Mouse (Mus musculus): ENCODE data around the gene Lama5. TPM values are rescaled to one million over a fixed set of nuclear protein-coding genes. Genes with fewer than 3 reads are reported as not detected.
"Not testable (repeated sequence)": the region's sequence is repeated elsewhere in the genome, so short reads cannot be mapped to it uniquely, and the experiment has no call there.

Gene Lama5
- polyA plus RNA-seq, 1 experiment from 2014 or later, result 11.2 TPM

DNA sequence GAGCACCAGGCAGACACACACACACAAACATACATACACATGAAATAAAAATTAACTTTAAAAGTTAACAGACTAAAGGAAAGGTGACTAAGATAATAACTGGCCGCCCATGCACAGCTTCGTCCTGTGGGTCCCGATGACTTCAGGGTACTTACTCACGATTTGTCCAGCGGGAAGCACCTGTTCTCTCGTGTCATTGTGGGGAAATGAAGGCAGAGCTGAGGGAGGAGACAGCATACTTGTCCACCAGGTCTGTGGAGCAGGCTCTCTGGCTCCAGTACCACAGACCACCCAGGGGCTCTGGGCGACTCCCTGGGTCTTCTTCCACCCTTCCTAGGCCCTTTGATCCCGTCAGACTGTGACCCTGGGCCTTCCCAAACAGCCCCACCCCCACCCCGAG is 24.4 kb downstream of the Lama5 start:
- H3K27ac ChIP-seq, result 0 out of 2 replicates have a peak overlapping the region, but pooled peaks have one; percentile 20
- no peaks in the 10 kb centered on the region; the same call in 1 of the 2 replicates for H3K4me1 ChIP-seq
- no peaks in the 10 kb centered on the region for H3K27me3 ChIP-seq (ENCODE audit: poor library complexity, severe bottlenecking)
- 81% methylated on average over 9 of the region's 9 CpGs for WGBS
- no peak for DNase-seq (ENCODE audit: extremely low spot score, low spot score)
- H3K36me3 ChIP-seq (replicated peaks), result peaks cover 46% of the 10 kb centered on the region
- no peaks in the 10 kb centered on the region for H3K9me3 ChIP-seq
- H3K4me3 ChIP-seq, result no peak overlapping the region

GRCm38 (mm10) chr2:180200681-180201080 is 25.0 kb downstream of the Lama5 start:
- no peaks in the 10 kb centered on the region for H3K9me3 ChIP-seq
- no peaks in the 10 kb centered on the region for H3K27me3 ChIP-seq (ENCODE audit: poor library complexity, severe bottlenecking)
- H3K36me3 ChIP-seq (replicated peaks), result peaks cover 46% of the 10 kb centered on the region
- H3K27ac ChIP-seq, result no peak overlapping the region
- no peak overlapping the region for H3K4me3 ChIP-seq
- H3K4me1 ChIP-seq, result no peaks in the 10 kb centered on the region; the same call in 1 of the 2 replicates
- no peak for DNase-seq (ENCODE audit: extremely low spot score, low spot score)
- WGBS, result 81% methylated on average over 11 of the region's 11 CpGs

DNA sequence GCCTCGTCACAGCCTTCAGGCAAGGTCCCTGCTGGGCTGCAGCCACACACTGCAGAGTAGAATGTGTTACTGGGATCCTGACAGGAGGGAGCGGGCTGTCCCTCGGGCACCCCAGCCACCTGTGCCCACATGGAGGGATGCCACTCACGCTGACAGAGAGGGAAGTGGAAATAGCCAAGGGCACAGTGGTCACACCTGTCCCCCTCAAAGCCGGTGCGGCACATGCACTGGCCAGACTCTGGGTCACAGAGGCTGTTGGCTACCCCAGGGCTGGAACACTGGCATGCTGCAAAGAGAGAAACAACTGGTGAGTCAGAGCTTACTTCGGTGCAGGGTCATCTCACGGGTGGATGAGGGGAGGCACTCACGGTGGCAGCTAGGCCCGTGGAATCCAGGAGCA is 26.9 kb downstream of the Lama5 start:
- H3K9me3 ChIP-seq, result no peaks in the 10 kb centered on the region
- no peaks in the 10 kb centered on the region for H3K27me3 ChIP-seq (ENCODE audit: poor library complexity, severe bottlenecking)
- H3K27ac ChIP-seq, result no peak overlapping the region
- H3K4me1 ChIP-seq, result no peaks in the 10 kb centered on the region; the same call in 1 of the 2 replicates
- 93% methylated on average over 10 of the region's 10 CpGs for WGBS
- peaks cover 60% of the 10 kb centered on the region for H3K36me3 ChIP-seq (replicated peaks)
- no peak overlapping the region for H3K4me3 ChIP-seq
- DNase-seq (ENCODE audit: extremely low spot score, low spot score), result no peak

DNA sequence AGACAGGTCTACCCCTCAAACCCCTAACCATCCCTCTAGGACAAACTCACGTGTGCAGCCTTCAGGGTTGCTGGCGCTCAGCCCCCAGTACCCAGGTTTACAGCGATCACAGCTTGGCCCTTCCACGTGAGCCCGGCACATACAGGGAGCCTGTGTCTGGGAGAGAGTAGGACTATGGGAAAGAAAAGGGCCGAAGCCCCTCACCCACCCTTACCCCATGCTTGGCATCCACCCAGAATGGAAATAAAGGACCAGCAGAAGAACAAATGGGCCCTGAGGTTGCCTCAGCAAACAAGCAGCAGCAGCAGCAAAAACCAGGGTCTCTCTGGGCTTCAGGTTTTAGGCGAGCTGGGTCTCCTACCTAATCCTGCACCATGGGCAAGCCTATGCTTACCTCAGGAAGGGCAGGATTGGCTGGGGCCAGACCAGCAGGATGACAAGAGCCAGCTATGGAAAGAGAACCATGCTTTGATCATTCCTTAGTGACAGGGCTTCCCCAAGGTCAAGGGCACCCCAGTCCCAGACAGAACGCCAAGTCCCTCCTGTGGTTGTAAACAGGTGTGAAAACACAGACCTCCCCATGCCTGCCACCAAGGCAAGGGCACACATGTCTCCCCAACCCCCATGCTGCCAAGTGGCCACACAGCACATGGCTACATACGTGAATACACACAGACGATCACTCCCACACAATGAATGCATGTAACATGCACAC is 28.2 kb downstream of the Lama5 start:
- H3K4me3 ChIP-seq, result no peak overlapping the region
- H3K27me3 ChIP-seq (ENCODE audit: poor library complexity, severe bottlenecking), result no peaks in the 10 kb centered on the region
- 88% methylated on average over 10 of the region's 10 CpGs for WGBS
- DNase-seq (ENCODE audit: extremely low spot score, low spot score), result no peak
- no peak overlapping the region for H3K27ac ChIP-seq
- H3K4me1 ChIP-seq, result no peaks in the 10 kb centered on the region
- H3K36me3 ChIP-seq (replicated peaks), result peaks cover 69% of the 10 kb centered on the region
- H3K9me3 ChIP-seq, result no peaks in the 10 kb centered on the region

GRCm38 (mm10) chr2:180196610-180197322 is 28.9 kb downstream of the Lama5 start:
- H3K27ac ChIP-seq, result no peak overlapping the region
- no peaks in the 10 kb centered on the region for H3K27me3 ChIP-seq (ENCODE audit: poor library complexity, severe bottlenecking)
- no peak overlapping the region for H3K4me3 ChIP-seq
- no peak for DNase-seq (ENCODE audit: extremely low spot score, low spot score)
- H3K36me3 ChIP-seq (replicated peaks), result peaks cover 70% of the 10 kb centered on the region
- no peaks in the 10 kb centered on the region for H3K4me1 ChIP-seq
- H3K9me3 ChIP-seq, result no peaks in the 10 kb centered on the region
- WGBS, result 85% methylated on average over 12 of the region's 12 CpGs

GRCm38 (mm10) chr2:180187362-180187761 is 38.3 kb downstream of the Lama5 start:
- H3K9me3 ChIP-seq, result no peaks in the 10 kb centered on the region
- no peak for DNase-seq (ENCODE audit: extremely low spot score, low spot score)
- H3K27me3 ChIP-seq (ENCODE audit: poor library complexity, severe bottlenecking), result no peaks in the 10 kb centered on the region
- 91% methylated on average over 11 of the region's 11 CpGs for whole genome bisulfite sequencing
- no peak overlapping the region for H3K27ac ChIP-seq
- H3K4me1 ChIP-seq, result no peaks in the 10 kb centered on the region
- H3K36me3 ChIP-seq (replicated peaks), result peaks cover 66% of the 10 kb centered on the region
- no peak overlapping the region for H3K4me3 ChIP-seq

DNA sequence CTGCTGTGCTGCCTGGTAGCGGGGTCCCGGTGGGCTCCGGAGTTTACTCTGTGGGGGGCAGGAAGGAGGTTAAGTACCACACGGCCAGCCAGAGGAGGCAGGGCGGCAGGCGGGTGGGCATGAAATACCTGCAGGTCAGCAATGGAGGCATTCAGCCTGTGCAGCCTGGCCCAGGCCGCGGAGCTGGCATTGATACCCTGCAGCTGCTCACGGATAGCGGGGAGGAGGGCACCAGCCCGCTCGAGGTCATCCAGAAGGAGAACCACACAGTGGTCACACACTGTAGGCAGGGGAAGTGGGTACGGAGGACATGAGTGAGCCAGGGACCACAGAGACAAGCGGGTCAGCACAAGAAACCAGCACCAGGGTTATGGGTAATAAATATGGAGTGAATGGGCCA is 40.0 kb downstream of the Lama5 start:
- Histone ChIP-seq H3K27me3 (ENCODE audit: poor library complexity, severe bottlenecking) (no peaks in the 10 kb centered on the region), H3K36me3 (replicated peaks) (peaks cover 66% of the 10 kb centered on the region), H3K4me1 (no peaks in the 10 kb centered on the region), H3K4me3 (no peak overlapping the region), H3K9me3 (no peaks in the 10 kb centered on the region), H3K27ac (no peak overlapping the region)
- no peak for DNase-seq (ENCODE audit: extremely low spot score, low spot score)
- WGBS, result 93% methylated on average over 14 of the region's 14 CpGs

GRCm38 (mm10) chr2:180184752-180185109 is 40.9 kb downstream of the Lama5 start:
- Histone ChIP-seq H3K4me1 (no peaks in the 10 kb centered on the region), H3K27me3 (ENCODE audit: poor library complexity, severe bottlenecking) (no peaks in the 10 kb centered on the region), H3K9me3 (no peaks in the 10 kb centered on the region), H3K36me3 (replicated peaks) (peaks cover 68% of the 10 kb centered on the region), H3K27ac (no peak overlapping the region), H3K4me3 (no peak overlapping the region)
- 87% methylated on average over 6 of the region's 6 CpGs for whole genome bisulfite sequencing
- no peak for DNase-seq (ENCODE audit: extremely low spot score, low spot score)

- Histone ChIP-seq H3K9me3 (no peaks in the 10 kb centered on the region), H3K27me3 (ENCODE audit: poor library complexity, severe bottlenecking) (no peaks in the 10 kb centered on the region), H3K36me3 (replicated peaks) (peaks cover 72% of the 10 kb centered on the region), H3K4me3 (no peak overlapping the region), H3K27ac (no peak overlapping the region), H3K4me1 (no peaks in the 10 kb centered on the region)
- 90% methylated on average over 24 of the region's 24 CpGs for WGBS
- no peak for DNase-seq (ENCODE audit: extremely low spot score, low spot score)
These were observed 41.5 kb downstream of the Lama5 start for GRCm38 (mm10) chr2:180184011-180184751.

DNA sequence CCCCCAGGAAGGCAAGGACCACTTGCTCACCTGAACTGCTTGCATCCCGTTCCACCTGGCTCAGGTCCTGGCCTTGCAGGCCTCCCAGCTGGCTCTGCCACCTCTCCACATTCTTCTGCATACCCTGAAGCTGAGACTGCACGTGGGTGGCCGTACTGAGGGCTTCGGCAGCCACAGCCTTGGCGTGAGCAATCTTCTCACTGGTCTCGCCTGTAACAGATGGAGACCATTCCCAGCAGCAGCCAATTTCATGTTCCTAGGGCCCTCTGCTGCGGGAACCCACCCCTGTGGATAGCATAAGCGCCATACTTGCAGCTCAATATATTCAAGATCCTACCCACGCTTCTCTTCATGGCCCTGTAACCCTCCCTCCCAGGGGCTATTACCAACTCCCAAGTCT is 44.1 kb downstream of the Lama5 start:
- Histone ChIP-seq H3K36me3 (replicated peaks) (peaks cover 77% of the 10 kb centered on the region), H3K27ac (no peak overlapping the region), H3K4me3 (no peak overlapping the region), H3K4me1 (no peaks in the 10 kb centered on the region), H3K27me3 (ENCODE audit: poor library complexity, severe bottlenecking) (no peaks in the 10 kb centered on the region), H3K9me3 (no peaks in the 10 kb centered on the region)
- no peak for DNase-seq (ENCODE audit: extremely low spot score, low spot score)
- 84% methylated on average over 9 of the region's 9 CpGs for WGBS

GRCm38 (mm10) chr2:180175725-180176124 is 49.9 kb downstream of the Lama5 start:
- peaks cover 26% of the 10 kb centered on the region for H3K4me1 ChIP-seq
- no peaks in the 10 kb centered on the region for H3K9me3 ChIP-seq
- H3K36me3 ChIP-seq (replicated peaks), result peaks cover 82% of the 10 kb centered on the region
- no peaks in the 10 kb centered on the region for H3K27me3 ChIP-seq (ENCODE audit: poor library complexity, severe bottlenecking)
- DNase-seq (ENCODE audit: extremely low spot score, low spot score), result no peak
- H3K27ac ChIP-seq, result no peak overlapping the region
- 90% methylated on average over 7 of the region's 7 CpGs for WGBS
- no peak overlapping the region for H3K4me3 ChIP-seq

GRCm38 (mm10) chr2:180174121-180174520 is 51.5 kb downstream of the Lama5 start:
- no peaks in the 10 kb centered on the region for H3K27me3 ChIP-seq (ENCODE audit: poor library complexity, severe bottlenecking)
- peaks cover 28% of the 10 kb centered on the region for H3K4me1 ChIP-seq
- 94% methylated on average over 5 of the region's 5 CpGs for WGBS
- H3K4me3 ChIP-seq, result no peak overlapping the region; the same call in 1 of the 2 replicates
- no peak for DNase-seq (ENCODE audit: extremely low spot score, low spot score)
- H3K36me3 ChIP-seq (replicated peaks), result peaks cover 66% of the 10 kb centered on the region
- H3K27ac ChIP-seq, result no peak overlapping the region
- no peaks in the 10 kb centered on the region for H3K9me3 ChIP-seq

DNA sequence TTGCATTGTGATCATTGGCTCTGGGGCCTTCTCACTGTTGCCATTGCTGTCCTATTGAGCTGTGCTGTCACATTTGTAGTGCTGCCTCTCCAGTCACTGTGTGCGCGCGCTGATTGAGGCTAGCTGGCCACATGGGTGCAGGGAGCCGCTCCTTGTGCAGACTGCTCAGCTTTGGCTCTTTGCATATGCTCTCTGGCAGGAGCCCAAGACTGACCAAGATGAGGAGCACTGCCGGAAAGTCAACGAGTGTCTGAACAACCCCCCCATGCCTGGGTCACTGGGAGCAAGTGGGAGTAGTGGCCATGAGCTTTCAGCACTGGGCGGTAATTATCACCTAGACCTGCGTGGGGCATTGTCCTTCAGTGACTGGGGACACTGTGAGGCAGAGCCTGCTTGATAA is 51.9 kb downstream of the Lama5 start:
- not testable (repeated sequence) for H3K27ac ChIP-seq; H3K9me3 ChIP-seq; DNase-seq (ENCODE audit: extremely low spot score, low spot score); H3K27me3 ChIP-seq (ENCODE audit: poor library complexity, severe bottlenecking)
- Histone ChIP-seq H3K36me3 (replicated peaks) (peaks cover 62% of the 10 kb centered on the region), H3K4me3 (peak overlapping the region; percentile 95; the same call in 1 of the 2 replicates), H3K4me1 (peaks cover 28% of the 10 kb centered on the region)
- 94% methylated on average over 8 of the region's 8 CpGs for WGBS

All from forebrain, embryonic 10.5 days (tissue).